Mouse (Mus musculus) liver, postnatal 0 days (tissue): Measurements from ENCODE around the gene Eefsec.

ENCODE experiments used
- CTCF ChIP-seq: sonication (generic); IDR thresholded peaks from 2 replicates; pipeline ENCODE4 v1.5.1; 2016; ENCODE audit warnings: antibody characterized with exemption, low read depth
- EP300 ChIP-seq: IDR thresholded peaks from 2 replicates; pipeline ENCODE4 v1.6.1; 2016; ENCODE audit warnings: antibody characterized with exemption, low read depth, mild to moderate bottlenecking

DNA sequence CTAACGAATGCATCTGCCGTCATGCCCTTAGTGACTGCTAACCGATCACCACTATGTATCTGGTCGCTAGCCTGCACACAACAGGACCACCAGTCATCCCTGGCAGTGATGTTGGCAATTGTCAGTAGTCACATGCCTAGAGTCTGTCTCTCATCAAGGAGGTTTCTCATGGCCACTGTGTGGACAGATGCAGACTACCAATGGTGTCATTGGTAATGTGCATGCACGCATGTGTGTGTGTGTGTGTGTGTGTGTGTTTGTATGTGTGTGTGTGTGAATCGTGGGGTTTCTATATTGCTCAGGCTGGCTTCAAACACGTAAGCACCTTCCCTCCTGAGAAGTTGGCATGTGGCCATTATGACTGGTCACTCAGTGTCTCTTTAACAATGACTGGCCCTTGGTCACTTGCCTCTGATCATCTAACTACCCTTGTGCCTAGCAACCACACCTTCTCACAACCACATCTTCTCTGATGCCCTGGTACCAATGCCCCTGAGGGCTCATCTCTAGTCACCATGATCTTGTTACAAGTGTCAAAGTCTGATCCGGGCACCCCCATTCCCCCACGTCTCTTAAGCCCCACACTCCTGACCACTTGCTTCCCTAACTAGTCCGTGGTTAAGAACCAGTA is 238.8 kb downstream of the Eefsec start:
- TF ChIP-seq CTCF (no peak), EP300 (no peak)
